Mouse (Mus musculus) leukemia stem cell, adult 10-12 weeks (primary cell): ENCODE data around the gene Tcf12. TPM values are rescaled to one million over a fixed set of nuclear protein-coding genes. Genes with fewer than 3 reads are reported as not detected.

ENCODE experiments used
- polyA plus RNA-seq: library from polyadenylated mRNA; stranded (reverse); fragments of >175 nt; gene quantifications from 2 replicates; pipeline ENCODE4 v1.2.3, GENCODE M21; 2012; ENCODE audit warnings: low replicate concordance

Gene Tcf12
- 19.5 and 67.4 TPM in 2 replicates for polyA plus RNA-seq

DNA sequence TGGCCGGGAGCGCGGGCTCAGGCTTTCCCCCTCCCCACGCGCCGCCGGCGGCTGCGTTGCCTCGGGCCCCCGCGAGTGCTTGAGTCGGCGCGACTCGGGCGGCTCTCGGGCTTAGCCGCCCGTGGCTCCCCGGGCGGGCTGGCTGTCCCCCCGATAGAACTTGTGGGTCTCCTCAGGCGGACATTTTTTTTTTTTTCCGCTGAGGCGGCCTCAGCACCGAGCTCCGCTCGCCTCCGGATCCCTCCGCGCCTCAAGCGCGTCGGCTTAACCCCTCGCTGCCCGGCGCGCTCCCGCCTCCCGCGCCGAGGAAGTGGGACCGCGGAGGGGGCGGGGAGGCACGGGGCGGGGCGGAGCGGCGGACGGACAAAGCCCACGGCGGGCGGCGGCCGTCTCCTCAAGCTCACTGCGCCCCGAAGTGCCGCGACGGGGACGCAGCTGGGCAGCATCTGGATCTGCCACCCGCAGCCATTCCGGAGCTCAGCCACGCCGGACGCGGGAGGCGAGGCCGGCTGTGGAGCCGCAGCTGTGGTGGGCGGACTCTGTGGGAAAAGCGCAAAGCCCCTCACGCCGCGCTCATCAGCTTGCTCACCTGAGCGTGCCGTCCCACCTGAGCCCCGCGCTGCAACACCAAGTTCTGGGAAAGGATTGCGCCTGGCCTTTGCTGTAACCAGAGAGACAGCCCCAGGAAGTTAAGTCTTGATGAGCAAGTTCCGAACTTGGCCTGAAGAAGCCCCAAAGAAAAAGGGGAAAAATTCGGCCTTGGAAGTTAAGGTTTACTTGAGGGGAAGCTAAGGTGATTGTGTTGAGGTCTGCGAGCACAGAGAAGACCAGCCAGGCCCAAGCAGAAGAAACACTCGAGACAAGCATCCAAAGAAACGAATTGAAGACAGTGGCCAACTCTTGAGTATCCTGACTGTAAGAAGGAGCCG lies at the start of gene Tcf12:
Gene Tcf12 (minus strand): TSS at position 250 of the 929 bp plus-strand sequence.

Other genes with a start within 250 kb of the Tcf12 start
- gene Zfp280d, start 163.0 kb upstream of the Tcf12 start, polyA plus RNA-seq, result 1.2 and 23.8 TPM in 2 replicates